Mouse (Mus musculus) thymus, adult 2 months (tissue): ENCODE measurements around the gene Tnfsf10.

Source experiments
- CTCF ChIP-seq: fragments of 200-500 bp; IDR thresholded peaks from 2 replicates; pipeline ENCODE4 v1.5.1; 2012; ENCODE audit warnings: mild to moderate bottlenecking, control low read depth, low read length, moderate library complexity, borderline replicate concordance; ENCODE audit not compliant: control insufficient read depth, poor library complexity, insufficient read depth; ENCODE audit errors: extremely low read depth
- POLR2A ChIP-seq: fragments of 200-500 bp; IDR thresholded peaks from 2 replicates; pipeline ENCODE4 v1.6.1; 2012; ENCODE audit warnings: mild to moderate bottlenecking, low read length, control low read depth, moderate library complexity; ENCODE audit not compliant: control insufficient read depth, poor library complexity, insufficient read depth; ENCODE audit errors: extremely low read depth

DNA sequence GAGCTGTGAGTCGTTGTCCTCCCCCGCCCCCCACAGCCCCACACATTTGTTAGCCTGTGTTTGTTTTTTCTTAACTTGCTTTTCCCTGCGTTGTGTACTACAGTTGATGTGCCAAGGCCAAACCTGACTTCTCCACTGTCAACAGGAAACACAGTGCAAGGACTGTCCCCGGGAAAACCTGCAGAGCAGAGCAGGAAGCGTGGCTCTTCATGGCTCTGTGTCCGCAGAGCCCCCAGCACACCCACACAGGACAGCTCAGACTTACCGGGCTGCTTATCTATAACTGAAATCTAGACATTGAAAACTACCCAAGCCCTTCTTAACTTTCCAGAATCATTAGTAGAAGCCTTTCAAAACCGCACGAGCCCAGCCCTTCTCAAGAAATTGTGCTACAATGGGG, 31.8 kb upstream of the Tnfsf10 start:
- TF ChIP-seq POLR2A (no peak), CTCF (no peak)
